Mouse (Mus musculus) C2C12 (cell line): ENCODE results near the gene Atp6v0a4. TPM values are rescaled to one million over a fixed set of nuclear protein-coding genes. Genes with fewer than 3 reads are reported as not detected.

Experiments used
- H3K27me3 ChIP-seq: one replicate; pipeline ENCODE4 v1.6.1; 2011; ENCODE audit not compliant: control insufficient read depth, insufficient read depth, insufficient read length
- H3K36me3 ChIP-seq: one replicate; pipeline ENCODE4 v1.6.1; 2011; ENCODE audit not compliant: control insufficient read depth, insufficient read depth
- H3K4me3 ChIP-seq: one replicate; pipeline ENCODE4 v1.5.1; 2011; ENCODE audit warnings: mild to moderate bottlenecking, control low read depth; ENCODE audit not compliant: poor library complexity, insufficient read depth, severe bottlenecking
- H3K79me2 ChIP-seq: one replicate; pipeline ENCODE4 v1.6.1; 2011; ENCODE audit not compliant: control insufficient read depth, insufficient read depth
- H3K79me3 ChIP-seq: one replicate; pipeline ENCODE4 v1.6.1; 2011; ENCODE audit warnings: low read depth, control low read depth
- H3ac ChIP-seq: one replicate; pipeline ENCODE3; 2011; ENCODE audit warnings: low read depth; ENCODE audit not compliant: control insufficient read depth, insufficient read length
- CEBPB ChIP-seq: IDR thresholded peaks from one replicate; pipeline ENCODE4 v1.6.1; 2011; ENCODE audit warnings: low read depth, mild to moderate bottlenecking, control low read depth, moderate library complexity
- CTCF ChIP-seq: IDR thresholded peaks from one replicate; pipeline ENCODE4 v1.5.1; 2011; ENCODE audit not compliant: control insufficient read depth, insufficient read depth, insufficient read length
- FOSL1 ChIP-seq: IDR thresholded peaks from one replicate; pipeline ENCODE4 v1.8.0; 2011; ENCODE audit warnings: mild to moderate bottlenecking, low read length; ENCODE audit not compliant: poor library complexity, insufficient read depth, severe bottlenecking
- MAX ChIP-seq: IDR thresholded peaks from one replicate; pipeline ENCODE4 v1.6.1; 2011; ENCODE audit warnings: mild to moderate bottlenecking, control low read depth
- MYOD1 ChIP-seq: IDR thresholded peaks from one replicate; pipeline ENCODE4 v1.6.1; 2011; ENCODE audit warnings: low read depth; ENCODE audit not compliant: control insufficient read depth, insufficient read length
- MYOG ChIP-seq: IDR thresholded peaks from one replicate; pipeline ENCODE4 v1.6.1; 2011; ENCODE audit not compliant: control insufficient read depth, insufficient read length; ENCODE audit errors: extremely low read depth
- USF1 ChIP-seq: IDR thresholded peaks from one replicate; pipeline ENCODE4 v1.6.1; 2011; ENCODE audit warnings: low read depth, mild to moderate bottlenecking, control low read depth, moderate library complexity
- polyA plus RNA-seq: library from polyadenylated mRNA; unstranded; fragments of >200 nt; fragmentation: generic; extraction: Trizol; gene quantifications from one replicate; pipeline ENCODE4 v1.2.1, GENCODE M21; 2012; ENCODE audit warnings: missing spikeins

Atp6v0a4 gene
- polyA plus RNA-seq, 1 experiment = 0.11 TPM

DNA sequence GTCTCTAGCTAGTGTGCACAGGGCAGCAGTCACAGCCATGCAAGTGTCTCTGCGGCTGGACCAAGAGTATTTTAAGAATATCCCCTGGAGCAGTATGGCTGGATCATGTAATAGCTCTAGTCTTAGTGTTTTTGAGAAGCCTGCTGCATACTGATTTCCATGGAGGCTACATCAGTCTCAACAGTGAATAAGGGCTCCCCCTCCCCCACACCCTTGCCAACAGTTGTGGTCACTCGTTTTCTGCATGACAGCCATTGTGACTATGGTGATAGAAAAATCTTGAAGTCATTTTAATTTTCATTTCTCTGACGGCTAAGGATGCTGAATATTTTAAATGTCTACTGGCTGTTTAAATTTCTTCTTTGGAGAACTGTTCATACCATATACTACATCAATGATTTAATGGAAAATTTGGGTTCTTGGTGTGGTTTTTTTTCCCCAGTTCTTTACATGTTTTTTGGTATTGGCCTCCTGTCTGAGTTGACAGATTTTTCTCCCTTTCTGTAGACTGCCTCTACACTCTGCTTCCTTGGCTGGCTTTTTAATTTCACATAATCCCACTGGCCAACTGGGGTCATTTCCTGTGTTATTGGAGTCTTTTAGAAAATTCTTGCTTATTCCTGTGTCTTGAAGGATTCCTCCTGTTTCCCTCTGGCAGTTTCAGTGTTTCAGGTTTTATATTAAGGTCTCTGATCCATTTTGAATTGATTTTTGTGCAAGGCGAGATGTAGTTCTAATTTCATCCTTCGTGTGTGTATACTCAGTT, 91.4 kb downstream of the Atp6v0a4 start:
- H3K27me3 ChIP-seq = no peaks in the 10 kb centered on the region
- H3K36me3 ChIP-seq = no peaks in the 10 kb centered on the region
- H3ac ChIP-seq = no peak overlapping the region
- H3K79me3 ChIP-seq = no peaks in the 10 kb centered on the region
- TF ChIP-seq FOSL1 (no peak), MAX (no peak), USF1 (no peak), CEBPB (no peak), MYOD1 (no peak), MYOG (no peak), CTCF (no peak)
- H3K79me2 ChIP-seq = no peaks in the 10 kb centered on the region
- no peak overlapping the region for H3K4me3 ChIP-seq

- H3K4me3 ChIP-seq = no peak overlapping the region
- H3K79me3 ChIP-seq = no peaks in the 10 kb centered on the region
- no peak overlapping the region for H3ac ChIP-seq
- H3K79me2 ChIP-seq = no peaks in the 10 kb centered on the region
- TF ChIP-seq MYOG (no peak), MYOD1 (no peak), MAX (no peak), CTCF (no peak), FOSL1 (no peak), CEBPB (no peak), USF1 (no peak)
- no peaks in the 10 kb centered on the region for H3K27me3 ChIP-seq
- H3K36me3 ChIP-seq = no peaks in the 10 kb centered on the region
These were observed 92.4 kb downstream of the Atp6v0a4 start for GRCm38 (mm10) chr6:38031924-38032540.

DNA sequence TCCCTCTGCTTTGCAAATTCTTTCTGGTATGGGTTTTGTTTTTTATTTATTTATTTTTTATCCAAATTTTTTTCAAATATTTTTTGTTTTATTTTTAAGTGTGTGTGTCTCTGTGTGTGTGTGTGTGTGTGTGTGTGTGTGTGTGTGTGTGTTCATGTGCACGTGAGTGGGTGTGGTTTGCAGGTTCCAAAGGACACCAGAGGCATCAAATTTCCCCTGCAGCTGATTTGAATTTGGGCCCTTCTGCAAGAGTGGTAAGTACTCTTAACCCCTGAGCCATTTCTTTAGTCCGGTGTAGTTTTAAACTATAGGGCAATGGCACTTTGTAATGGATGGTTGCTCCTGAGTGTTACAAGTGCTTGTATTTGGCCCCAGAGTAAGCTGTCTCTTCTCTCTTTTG, 96.2 kb downstream of the Atp6v0a4 start:
- H3K27me3 ChIP-seq = no peaks in the 10 kb centered on the region
- no peak overlapping the region for H3ac ChIP-seq
- no peaks in the 10 kb centered on the region for H3K36me3 ChIP-seq
- H3K79me3 ChIP-seq = no peaks in the 10 kb centered on the region
- H3K4me3 ChIP-seq = no peak overlapping the region
- H3K79me2 ChIP-seq = no peaks in the 10 kb centered on the region
- TF ChIP-seq CEBPB = no peak
- no peak for TF ChIP-seq CTCF
- TF ChIP-seq MYOD1 = no peak
- TF ChIP-seq MYOG = no peak
- no peak for TF ChIP-seq MAX
- TF ChIP-seq FOSL1 = no peak
- no peak for TF ChIP-seq USF1

GRCm38 (mm10) chr6:38027771-38028170, 96.6 kb downstream of the Atp6v0a4 start:
- H3K4me3 ChIP-seq = no peak overlapping the region
- no peaks in the 10 kb centered on the region for H3K36me3 ChIP-seq
- no peaks in the 10 kb centered on the region for H3K79me3 ChIP-seq
- no peak overlapping the region for H3ac ChIP-seq
- H3K27me3 ChIP-seq = no peaks in the 10 kb centered on the region
- H3K79me2 ChIP-seq = no peaks in the 10 kb centered on the region
- no peak for TF ChIP-seq CEBPB
- TF ChIP-seq MYOG = no peak
- no peak for TF ChIP-seq CTCF
- TF ChIP-seq FOSL1 = no peak
- no peak for TF ChIP-seq USF1
- TF ChIP-seq MAX = no peak
- no peak for TF ChIP-seq MYOD1

- H3K4me3 ChIP-seq = no peak overlapping the region
- no peaks in the 10 kb centered on the region for H3K36me3 ChIP-seq
- H3K79me3 ChIP-seq = no peaks in the 10 kb centered on the region
- no peak overlapping the region for H3ac ChIP-seq
- no peaks in the 10 kb centered on the region for H3K27me3 ChIP-seq
- TF ChIP-seq CEBPB = no peak
- no peak for TF ChIP-seq USF1
- TF ChIP-seq CTCF = no peak
- TF ChIP-seq MYOD1 = no peak
- no peak for TF ChIP-seq MYOG
- TF ChIP-seq MAX = no peak
- no peak for TF ChIP-seq FOSL1
- H3K79me2 ChIP-seq = no peaks in the 10 kb centered on the region
These were observed 101.1 kb downstream of the Atp6v0a4 start for GRCm38 (mm10) chr6:38023284-38023683.
